Mouse (Mus musculus) myocyte (in vitro differentiated cells): ENCODE data around the gene Taf6l.

Experiments
- CEBPB ChIP-seq: IDR thresholded peaks from 2 replicates; pipeline ENCODE4 v1.6.1; 2011; ENCODE audit warnings: mild to moderate bottlenecking, moderate library complexity; ENCODE audit not compliant: poor library complexity, insufficient read depth, severe bottlenecking
- E2F4 ChIP-seq: IDR thresholded peaks from one replicate; pipeline ENCODE4 v1.6.1; 2011; ENCODE audit warnings: mild to moderate bottlenecking, control low read depth, moderate library complexity; ENCODE audit not compliant: insufficient read depth
- MAX ChIP-seq: IDR thresholded peaks from one replicate; pipeline ENCODE4 v1.6.1; 2011; ENCODE audit warnings: low read depth, mild to moderate bottlenecking, control low read depth
- MYOD1 ChIP-seq, 3 experiments: IDR thresholded peaks; one replicate each; pipeline ENCODE4 v1.6.1; 2011; ENCODE audit warnings: control low read depth in 2 of 3, low read depth in 2 of 3, mild to moderate bottlenecking in 2 of 3, moderate library complexity in 1 of 3; ENCODE audit not compliant: insufficient read length in 2 of 3, control insufficient read depth in 1 of 3
- MYOG ChIP-seq, 3 experiments: IDR thresholded peaks; one replicate each; pipeline ENCODE4 v1.6.1; 2011; ENCODE audit warnings: control low read depth in 2 of 3, low read depth in 2 of 3, mild to moderate bottlenecking in 2 of 3; ENCODE audit not compliant: insufficient read length in 2 of 3, control insufficient read depth in 1 of 3, insufficient read depth in 1 of 3
- POLR2A ChIP-seq: IDR thresholded peaks from one replicate; pipeline ENCODE4 v1.6.1; 2011; ENCODE audit warnings: low read depth, mild to moderate bottlenecking, control low read depth, moderate library complexity; ENCODE audit not compliant: insufficient read length
- POLR2AphosphoS2 ChIP-seq: IDR thresholded peaks from one replicate; pipeline ENCODE4 v1.6.1; 2011; ENCODE audit warnings: low read depth, control low read depth; ENCODE audit not compliant: insufficient read length
- REST ChIP-seq: IDR thresholded peaks from one replicate; pipeline ENCODE4 v1.6.1; 2011; ENCODE audit warnings: mild to moderate bottlenecking, control low read depth, moderate library complexity; ENCODE audit not compliant: insufficient read depth, insufficient read length
- TCF12 ChIP-seq: IDR thresholded peaks from one replicate; pipeline ENCODE4 v1.6.1; 2011; ENCODE audit warnings: mild to moderate bottlenecking, control low read depth; ENCODE audit not compliant: poor library complexity, insufficient read depth, severe bottlenecking
- TCF3 ChIP-seq: IDR thresholded peaks from one replicate; pipeline ENCODE4 v1.6.1; 2011; ENCODE audit warnings: low read depth, control low read depth; ENCODE audit not compliant: insufficient read length

- no peak for TF ChIP-seq CEBPB
- no peak for TF ChIP-seq TCF3
- TF ChIP-seq POLR2A = no peak
- TF ChIP-seq E2F4 = no peak
- TF ChIP-seq REST = no peak
- TF ChIP-seq MYOG (IDR thresholded peaks at IDR 0.05; ENCODE audit: control insufficient read depth in 1 of 3, insufficient read depth in 1 of 3, insufficient read length in 2 of 3, low read depth in 2 of 3) = no peak
- no peak for TF ChIP-seq POLR2AphosphoS2
- TF ChIP-seq MAX = no peak
- TF ChIP-seq MYOD1 (IDR thresholded peaks at IDR 0.05; ENCODE audit: control insufficient read depth in 1 of 3, insufficient read length in 2 of 3, low read depth in 2 of 3) = no peak
- no peak for TF ChIP-seq TCF12
Measured at GRCm38 (mm10) chr19:8760757-8761156, 25.5 kb downstream of the Taf6l start.
